Mouse (Mus musculus) hematopoietic stem cell, adult 5-6 weeks (primary cell): ENCODE measurements at regions not wholly inside any gene's neighbourhood (a gene's known extent, or its start where the extent isn't known, plus 50 kb on each side); places are given as distances from the start of the nearest gene placed in this dataset.
A peak's percentile ranks its signal among the peaks of the same experiment; 100 is the strongest.

Experiments
- ATAC-seq, 2 experiments: fragments of 125-278 bp in 1 of 2; replicated peaks in 1 of 2; 2 replicates each; pipeline ENCODE4 v1.8.0; 2016 to 2017; ENCODE audit warnings: inconsistent platforms in 2 of 2, mild to moderate bottlenecking in 2 of 2, moderate number of reproducible peaks in 2 of 2, low read depth in 1 of 2, moderate TSS enrichment in 1 of 2; ENCODE audit not compliant: low FRiP score in 2 of 2, poor library complexity in 2 of 2, severe bottlenecking in 2 of 2, insufficient read depth in 1 of 2, low TSS enrichment in 1 of 2

- no peak for ATAC-seq
Measured at GRCm38 (mm10) chr17:84085232-84085631, 102.5 kb downstream of the Zfp36l2 start.

- no peak for ATAC-seq
Measured at GRCm38 (mm10) chr17:84083307-84084263, 104.2 kb downstream of the Zfp36l2 start.

DNA sequence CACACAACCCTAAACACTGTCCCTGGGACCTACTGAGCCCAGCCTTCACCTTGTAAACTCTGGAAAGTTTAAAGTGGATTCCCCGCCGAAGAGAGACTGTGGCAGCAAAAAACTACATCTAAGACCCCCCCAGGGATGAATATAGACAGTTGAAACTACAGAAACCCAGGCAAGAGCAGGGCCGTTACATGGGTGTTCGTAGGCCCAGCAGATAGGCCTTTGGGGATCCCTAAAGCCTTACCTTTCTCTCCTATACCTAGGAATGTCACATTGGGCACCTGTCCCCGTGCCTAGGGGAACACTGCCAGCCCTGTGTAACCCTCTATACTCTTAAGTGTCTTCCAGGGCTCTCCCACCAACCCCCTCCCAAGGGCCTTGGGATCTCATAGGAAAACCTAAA lies 105.2 kb downstream of the Zfp36l2 start:
- ATAC-seq: no peak

GRCm38 (mm10) chr17:84081751-84082352 lies 105.9 kb downstream of the Zfp36l2 start:
- ATAC-seq: no peak

GRCm38 (mm10) chr17:84075081-84075938 lies 112.4 kb downstream of the Zfp36l2 start:
- ATAC-seq: no peak

GRCm38 (mm10) chr17:84074000-84074782 lies 113.6 kb downstream of the Zfp36l2 start:
- ATAC-seq: peak; percentile 31 to 61; a peak in 2 of 4 replicates

- no peak for ATAC-seq
Measured at GRCm38 (mm10) chr17:84072426-84073030, 115.2 kb downstream of the Zfp36l2 start.

DNA sequence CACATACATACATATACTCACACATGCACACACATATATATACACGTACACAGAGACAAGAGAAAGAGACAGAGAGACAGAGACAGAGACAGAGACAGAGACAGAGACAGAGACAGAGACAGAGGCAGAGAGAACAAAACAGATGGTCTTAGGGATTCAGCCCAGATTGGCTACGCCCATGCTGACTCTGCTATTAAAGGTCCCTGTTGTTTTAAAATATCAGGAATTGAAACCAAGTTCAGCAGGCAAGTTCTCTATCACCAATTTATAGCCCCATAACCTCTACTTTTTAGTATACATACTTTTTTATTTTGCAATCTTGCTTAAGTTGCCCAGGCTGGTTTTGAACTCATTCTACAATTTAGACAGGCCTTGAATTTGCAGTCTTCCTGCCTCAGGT lies 115.9 kb downstream of the Zfp36l2 start:
- ATAC-seq: no peak

DNA sequence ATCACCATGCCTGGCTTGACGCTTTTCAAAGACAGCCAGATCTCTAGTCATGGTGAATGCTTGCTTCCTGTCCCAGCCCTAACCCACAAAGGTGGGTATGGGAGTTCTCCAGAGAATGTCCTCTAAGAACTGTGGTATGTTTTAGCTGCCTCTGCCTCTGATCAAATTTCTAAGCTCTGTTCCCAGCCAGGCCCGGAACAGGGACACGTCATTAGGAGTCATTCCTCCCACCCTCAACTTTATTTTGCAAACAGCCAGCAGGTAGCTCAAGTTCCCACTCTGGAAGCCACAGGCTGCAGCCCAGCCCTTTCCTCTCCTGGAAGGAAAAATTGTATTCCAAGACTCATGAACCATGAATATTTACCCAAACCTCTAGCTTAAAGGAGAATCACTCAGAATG lies 117.2 kb downstream of the Zfp36l2 start:
- ATAC-seq: no peak

GRCm38 (mm10) chr17:84067102-84067501 lies 120.6 kb downstream of the Zfp36l2 start:
- no peak for ATAC-seq

- no peak for ATAC-seq
Measured at GRCm38 (mm10) chr17:84063791-84064190, 124.0 kb downstream of the Zfp36l2 start.

DNA sequence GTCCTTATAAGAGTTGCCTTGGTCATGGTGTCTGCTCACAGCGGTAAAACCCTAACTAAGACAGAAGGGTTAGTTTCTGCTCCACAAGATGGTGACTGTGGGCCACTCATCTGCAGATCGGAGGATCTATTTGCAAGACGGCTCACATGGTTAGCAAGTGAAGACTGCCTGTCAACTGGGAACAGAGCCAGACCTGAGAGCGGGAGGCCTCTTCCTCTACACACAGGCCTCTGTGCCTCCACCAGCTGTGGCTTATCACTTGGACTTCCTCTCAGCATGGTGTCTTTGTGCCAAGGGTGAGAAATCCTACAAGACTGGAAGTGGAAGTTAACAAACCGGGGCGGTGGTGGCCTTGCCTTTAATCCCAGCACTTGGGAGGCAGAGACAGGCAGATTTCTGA lies 126.1 kb downstream of the Zfp36l2 start:
- peak; percentile 63 to 67 for ATAC-seq

GRCm38 (mm10) chr17:84056469-84056868 lies 131.3 kb downstream of the Zfp36l2 start:
- ATAC-seq: no peak

- ATAC-seq: no peak
Measured at GRCm38 (mm10) chr17:84052437-84052836, 135.3 kb downstream of the Zfp36l2 start.

- ATAC-seq: no peak
Measured at GRCm38 (mm10) chr17:84051212-84051611, 136.5 kb downstream of the Zfp36l2 start.

DNA sequence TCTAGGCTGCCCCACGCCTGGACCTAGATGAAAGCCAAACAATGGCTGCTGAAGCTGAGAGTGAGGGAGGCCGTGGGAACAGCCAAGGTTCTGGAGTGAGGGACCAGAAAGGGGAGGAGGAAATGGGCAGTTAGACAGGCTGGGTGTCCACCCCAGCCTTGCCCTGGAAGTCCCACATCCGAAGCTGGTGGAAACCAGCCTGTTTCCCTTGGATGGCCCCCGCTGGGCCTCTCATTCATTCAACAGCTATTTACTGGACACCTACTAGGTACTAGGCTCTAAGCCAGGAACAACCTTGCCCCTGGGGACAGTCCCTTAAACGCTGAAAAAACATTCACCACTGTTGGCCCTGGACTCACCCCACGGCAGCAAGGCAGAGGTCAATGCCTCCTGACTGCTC lies 139.2 kb downstream of the Zfp36l2 start:
- no peak for ATAC-seq

DNA sequence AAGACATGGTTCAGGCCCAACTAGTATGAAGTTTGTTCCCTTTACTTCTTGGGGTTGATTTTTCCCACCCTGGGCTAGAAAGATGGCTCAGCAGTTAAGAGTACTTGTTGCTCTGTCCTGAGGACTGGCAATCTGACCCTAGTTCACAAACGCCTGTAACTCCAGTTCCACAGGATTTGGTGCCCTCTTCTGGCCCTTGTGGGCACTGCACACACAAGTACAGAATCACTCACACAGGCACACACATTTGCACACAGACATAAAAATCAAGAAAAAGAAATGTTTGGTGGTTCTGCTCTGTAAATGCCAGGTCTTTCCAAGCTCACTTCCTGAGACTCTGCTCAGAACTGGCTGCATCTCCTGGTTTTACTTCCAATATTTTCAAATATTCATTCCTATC lies 140.2 kb downstream of the Zfp36l2 start:
- no peak for ATAC-seq
